Comparison of ENCODE assay signal across 19 mouse cellular contexts in the genomic region with DNA sequence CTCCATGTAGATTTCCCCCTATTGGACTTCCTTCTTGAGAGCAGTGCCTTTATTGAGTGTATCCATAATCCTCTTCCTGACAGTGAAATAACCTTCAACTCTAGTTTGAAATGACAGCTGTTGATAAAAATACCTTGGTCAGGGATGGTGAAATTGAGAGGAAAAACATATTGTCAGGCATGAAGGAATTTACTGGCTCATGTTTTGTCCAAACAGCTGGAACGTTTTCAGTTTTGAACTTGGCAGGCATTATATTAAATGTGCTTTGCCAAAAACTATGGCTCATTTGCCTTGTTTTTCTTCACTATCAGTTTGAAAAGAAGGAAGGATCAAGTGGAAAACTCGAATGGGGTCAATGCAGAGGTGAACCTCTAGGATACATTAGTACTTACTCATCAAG.
A peak's percentile ranks its signal among the peaks of the same experiment; 100 is the strongest.
DNase-seq lines count a peak whose midpoint lies in the region; ATAC-seq and TF ChIP-seq lines count a peak whose summit lies in the region.
"Had no signal": no experiment of that assay in that cellular context is flagged by ENCODE, and none has a peak within 500 bp of the region (broad histone marks: within the 10 kb centered on the region; RNA-seq: fewer than 3 reads in every experiment).

No protein-coding gene starts in this region.

- H3K4me3 ChIP-seq in heart, embryonic 16.5 days (ENCODE audit: low read length): no peak overlapping the region
- no peak overlapping the region for H3K4me3 ChIP-seq in liver, adult 2 months (ENCODE audit: insufficient read depth, low read depth, low read length)
- no peak overlapping the region for H3K4me3 ChIP-seq in liver, embryonic 11.5 days (ENCODE audit: low read depth, low read length)
- H3K4me3 ChIP-seq: erythroblast, embryonic 14.5 days; forebrain, embryonic 15.5 days; heart, embryonic 13.5 days; intestine, embryonic 15.5 days; liver, embryonic 12.5 days; neural tube, embryonic 12.5 days had no signal

- ATAC-seq in heart, embryonic 16.5 days (replicated peaks; ENCODE audit: extremely low read depth, insufficient read depth, low FRiP score): 0 out of 2 replicates have a peak, but pooled peaks have one; percentile 18
- no peak for ATAC-seq in liver, embryonic 11.5 days (replicated peaks; ENCODE audit: low FRiP score)
- ATAC-seq in granulocyte monocyte progenitor cell, adult 5-6 weeks (replicated peaks; ENCODE audit: poor library complexity, severe bottlenecking): no peak
- ATAC-seq: forebrain, embryonic 15.5 days; intestine, embryonic 15.5 days; liver, embryonic 12.5 days had no signal

- H3K27me3 ChIP-seq in heart, embryonic 16.5 days (ENCODE audit: control insufficient read depth, insufficient read depth, low read length): no peaks in the 10 kb centered on the region
- H3K27me3 ChIP-seq in liver, adult 2 months (ENCODE audit: control insufficient read depth, insufficient read depth, low read length): no peaks in the 10 kb centered on the region
- H3K27me3 ChIP-seq in liver, embryonic 11.5 days (replicated peaks; ENCODE audit: control insufficient read depth, insufficient read depth, low read length): no peaks in the 10 kb centered on the region
- H3K27me3 ChIP-seq: forebrain, embryonic 15.5 days; heart, embryonic 13.5 days; intestine, embryonic 15.5 days; liver, embryonic 12.5 days; neural tube, embryonic 12.5 days had no signal

- no peak overlapping the region; the same call in 1 of the 2 replicates for H3K27ac ChIP-seq in heart, embryonic 16.5 days (ENCODE audit: low read length)
- H3K27ac ChIP-seq in liver, adult 2 months (replicated peaks; ENCODE audit: insufficient read depth, low read depth, low read length): no peak overlapping the region
- H3K27ac ChIP-seq in liver, embryonic 11.5 days (ENCODE audit: low read depth, low read length): no peak overlapping the region
- H3K27ac ChIP-seq: forebrain, embryonic 15.5 days; heart, embryonic 13.5 days; hindbrain, embryonic 14.5 days; intestine, embryonic 15.5 days; liver, embryonic 12.5 days; macrophage; neural tube, embryonic 12.5 days had no signal

- H3K4me1 ChIP-seq in heart, embryonic 16.5 days (ENCODE audit: control insufficient read depth, insufficient read depth, low read length): no peaks in the 10 kb centered on the region
- no peaks in the 10 kb centered on the region for H3K4me1 ChIP-seq in liver, adult 2 months (ENCODE audit: control insufficient read depth, insufficient read depth, low read length)
- H3K4me1 ChIP-seq in liver, embryonic 11.5 days (replicated peaks; ENCODE audit: control insufficient read depth, insufficient read depth, low read length): no peaks in the 10 kb centered on the region
- H3K4me1 ChIP-seq: forebrain, embryonic 15.5 days; intestine, embryonic 15.5 days; liver, embryonic 12.5 days; neural tube, embryonic 12.5 days had no signal

- TF ChIP-seq POLR2A in liver, adult 2 months (IDR thresholded peaks at IDR 0.05; ENCODE audit: extremely low read depth, insufficient read depth, low read length): no peak

- no peak for TF ChIP-seq CTCF in liver, adult 2 months (IDR thresholded peaks at IDR 0.05; ENCODE audit: low read depth, low read length)

- no peaks in the 10 kb centered on the region for H3K9me3 ChIP-seq in heart, embryonic 16.5 days (replicated peaks; ENCODE audit: control insufficient read depth, low read length)
- H3K9me3 ChIP-seq in liver, embryonic 11.5 days (ENCODE audit: control insufficient read depth, low read length): no peaks in the 10 kb centered on the region
- H3K9me3 ChIP-seq: forebrain, embryonic 15.5 days; heart, embryonic 13.5 days; intestine, embryonic 15.5 days; liver, embryonic 12.5 days; neural tube, embryonic 12.5 days had no signal

- H3K79me2 ChIP-seq in liver, adult 2 months (ENCODE audit: control insufficient read depth, insufficient read depth, low read length): no peaks in the 10 kb centered on the region

- no peak overlapping the region for H3K9ac ChIP-seq in heart, embryonic 16.5 days (ENCODE audit: low read length)
- no peak overlapping the region for H3K9ac ChIP-seq in liver, adult 2 months (ENCODE audit: low read depth, low read length)
- no peak overlapping the region for H3K9ac ChIP-seq in liver, embryonic 11.5 days (ENCODE audit: low read depth, low read length)
- H3K9ac ChIP-seq: forebrain, embryonic 15.5 days; heart, embryonic 13.5 days; hindbrain, embryonic 14.5 days; intestine, embryonic 15.5 days; liver, embryonic 12.5 days; neural tube, embryonic 12.5 days had no signal

- intact Hi-C loops in heart, postnatal 36 days (cut with DNase I): no loop called here

- H3K36me3 ChIP-seq in heart, embryonic 16.5 days (ENCODE audit: control insufficient read depth, insufficient read depth): no peaks in the 10 kb centered on the region
- H3K36me3 ChIP-seq in liver, adult 2 months (ENCODE audit: control insufficient read depth, insufficient read depth, low read length): no peaks in the 10 kb centered on the region
- no peaks in the 10 kb centered on the region for H3K36me3 ChIP-seq in liver, embryonic 11.5 days (ENCODE audit: control insufficient read depth, insufficient read depth, low read length)
- H3K36me3 ChIP-seq: forebrain, embryonic 15.5 days; heart, embryonic 13.5 days; intestine, embryonic 15.5 days; liver, embryonic 12.5 days; neural tube, embryonic 12.5 days had no signal

- WGBS in heart, embryonic 16.5 days: 34% methylated on average over 2 of the region's 2 CpGs
- 53% methylated on average over 2 of the region's 2 CpGs for WGBS in liver, adult 2 months
- 68% methylated on average over 2 of the region's 2 CpGs for WGBS in liver, embryonic 11.5 days

- DNase-seq in heart, postnatal 36 days: no peak
- peak; percentile 1 for DNase-seq in liver, adult 2 months (ENCODE audit: extremely low read depth, low read depth, low spot score)
- no peak for DNase-seq in liver, embryonic 11.5 days (ENCODE audit: low spot score)
- DNase-seq in fibroblast of lung, adult 2 months (ENCODE audit: low read depth): peak; percentile 64
- peak; percentile 25 for DNase-seq in skeletal muscle tissue, adult 2 months (ENCODE audit: low read depth, low spot score)
- DNase-seq: adrenal gland, adult 2 months; cerebellum, adult 11 months; layer of hippocampus, adult 9-11 months had no signal

- no peak overlapping the region for H3K4me2 ChIP-seq in heart, embryonic 16.5 days (ENCODE audit: low read depth, low read length)
- H3K4me2 ChIP-seq in liver, embryonic 11.5 days: no peak overlapping the region
- H3K4me2 ChIP-seq: forebrain, embryonic 15.5 days; heart, embryonic 13.5 days; hindbrain, embryonic 14.5 days; intestine, embryonic 15.5 days; liver, embryonic 12.5 days; midbrain, embryonic 11.5 days; neural tube, embryonic 12.5 days had no signal

Comparison
In these comparisons a context has a peak if more than half of its experiments do, and no peak if none do; other contexts are left out.
1. DNase-seq: peak in liver, adult 2 months (single experiment), fibroblast of lung, adult 2 months (single experiment) and skeletal muscle tissue, adult 2 months (single experiment); none in heart, postnatal 36 days (0 of 2) and liver, embryonic 11.5 days (single experiment).